Mouse (Mus musculus): ENCODE measurements around the gene Crygd.
"Not testable (repeated sequence)": the region's sequence is repeated elsewhere in the genome, so short reads cannot be mapped to it uniquely, and the experiment has no call there.

Crygd gene

GRCm38 (mm10) chr1:65063352-65063751 lies at the start of gene Crygd:
Gene Crygd, minus strand, starts transcription at chr1:65063452.
- DNase-seq (ENCODE audit: low read depth, low spot score): no peak

GRCm38 (mm10) chr1:65112807-65113196 lies 49.5 kb upstream of the Crygd start:
- DNase-seq (ENCODE audit: low read depth, low spot score): peak; percentile 27

GRCm38 (mm10) chr1:65112031-65112806 lies 49.0 kb upstream of the Crygd start:
- peak; percentile 93 for DNase-seq (ENCODE audit: low read depth, low spot score)

DNA sequence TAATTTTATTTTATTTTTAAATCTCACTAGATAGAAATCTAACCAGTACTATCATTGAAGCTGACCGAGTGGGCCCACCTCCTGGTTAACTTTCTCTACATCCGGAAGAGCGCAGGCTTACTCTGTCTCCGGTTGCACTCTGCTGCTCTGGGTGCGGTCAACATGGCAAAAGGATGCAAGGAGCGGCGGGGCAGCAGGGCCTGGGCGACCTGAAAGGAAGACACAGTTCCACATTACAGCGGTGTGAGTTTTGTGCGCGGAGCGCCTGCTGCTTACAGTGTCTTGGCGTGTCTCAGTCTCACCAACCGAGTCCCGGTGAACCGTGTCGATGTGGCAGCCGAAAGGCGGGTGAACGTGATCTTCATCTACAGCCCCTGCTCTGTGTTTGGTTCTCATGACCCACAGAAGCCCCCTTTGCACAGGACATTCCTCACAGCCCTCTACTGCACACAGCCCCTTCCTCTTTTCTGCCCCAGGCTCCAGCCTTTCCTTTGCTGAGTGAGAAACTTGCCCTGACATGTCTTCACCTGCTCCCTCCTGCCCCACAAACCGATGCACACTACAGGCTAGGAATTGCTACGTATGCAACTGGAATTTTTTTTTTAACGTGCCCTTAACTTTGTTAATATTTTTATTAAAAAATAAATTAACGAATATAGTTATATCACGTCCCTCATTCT lies 46.6 kb upstream of the Crygd start:
- no peak for DNase-seq (ENCODE audit: low read depth, low spot score)

DNA sequence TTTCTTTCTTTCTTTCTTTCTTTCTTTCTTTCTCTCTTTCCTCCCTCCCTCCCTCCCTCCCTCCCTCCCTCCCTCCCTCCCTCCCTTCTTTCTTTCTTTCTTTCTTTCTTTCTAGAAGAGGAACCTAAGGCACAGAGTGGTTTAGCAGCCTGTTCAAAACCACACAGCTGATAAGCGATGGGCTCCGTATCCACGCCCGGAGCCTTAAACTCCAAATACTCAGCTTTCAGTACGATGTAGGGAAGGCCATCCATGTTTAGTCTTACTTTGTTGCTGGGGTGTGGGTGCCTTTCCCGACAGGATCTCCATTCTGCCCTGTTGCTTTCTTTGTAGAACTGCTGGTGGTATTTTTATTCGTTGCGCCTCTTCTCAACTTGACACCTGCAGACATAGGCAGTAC lies 45.9 kb upstream of the Crygd start:
- no peak for DNase-seq (ENCODE audit: low read depth, low spot score)

GRCm38 (mm10) chr1:65107654-65108279 lies 44.5 kb upstream of the Crygd start:
- DNase-seq (ENCODE audit: low read depth, low spot score): no peak

- DNase-seq (ENCODE audit: low read depth, low spot score): no peak
These were observed 40.0 kb upstream of the Crygd start, which contains the start of gene Cryga for GRCm38 (mm10) chr1:65103273-65103672. Gene Cryga, minus strand, starts transcription at chr1:65103373.

GRCm38 (mm10) chr1:65096953-65097352 lies 33.7 kb upstream of the Crygd start:
- DNase-seq (ENCODE audit: low read depth, low spot score): no peak

GRCm38 (mm10) chr1:65091566-65091965 lies 28.3 kb upstream of the Crygd start:
- no peak for DNase-seq (ENCODE audit: low read depth, low spot score)

- DNase-seq (ENCODE audit: low read depth, low spot score): no peak
These were observed 27.1 kb upstream of the Crygd start for GRCm38 (mm10) chr1:65090370-65090769.

- DNase-seq (ENCODE audit: low read depth, low spot score): no peak
These were observed 25.5 kb upstream of the Crygd start for GRCm38 (mm10) chr1:65088567-65089356.

DNA sequence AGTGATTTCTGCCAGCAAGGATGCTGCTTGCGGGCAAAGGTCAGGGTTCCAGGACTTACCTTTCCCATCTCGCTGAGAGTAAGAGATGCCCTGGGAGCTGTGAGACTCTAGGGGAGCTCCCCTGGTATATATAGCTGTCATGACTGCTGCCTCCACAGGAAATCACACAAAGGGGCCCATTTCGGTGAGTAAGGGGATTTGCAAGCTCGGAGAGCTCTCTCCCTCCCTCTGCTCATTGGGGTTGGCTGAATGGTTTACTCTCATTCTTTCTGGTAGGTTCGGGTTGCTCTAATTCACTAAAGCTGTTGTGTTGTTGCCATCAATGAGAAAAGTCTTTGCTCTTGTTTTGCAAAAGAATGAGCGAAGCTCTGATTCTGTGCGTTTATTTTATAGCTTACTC lies 18.9 kb upstream of the Crygd start, which contains the start of gene Crygb:
Gene Crygb (minus strand): TSS at position 101 of the 400 bp plus-strand sequence.
- no peak for DNase-seq (ENCODE audit: low read depth, low spot score)

- no peak for DNase-seq (ENCODE audit: low read depth, low spot score)
These were observed 12.4 kb upstream of the Crygd start for GRCm38 (mm10) chr1:65075607-65076006.

GRCm38 (mm10) chr1:65073589-65073988 lies 10.3 kb upstream of the Crygd start, which contains the start of gene Crygc:
Gene Crygc, minus strand, starts transcription at chr1:65073689.
- no peak for DNase-seq (ENCODE audit: low read depth, low spot score)

- DNase-seq (ENCODE audit: low read depth, low spot score): no peak
These were observed 4.6 kb upstream of the Crygd start for GRCm38 (mm10) chr1:65067842-65068241.

GRCm38 (mm10) chr1:65064201-65064600 lies 949 bp upstream of the Crygd start:
- no peak for DNase-seq (ENCODE audit: low read depth, low spot score)

GRCm38 (mm10) chr1:65052140-65052539 lies 11.1 kb downstream of the Crygd start:
- DNase-seq (ENCODE audit: low read depth, low spot score): no peak

GRCm38 (mm10) chr1:65051696-65052095 lies 11.6 kb downstream of the Crygd start:
- no peak for DNase-seq (ENCODE audit: low read depth, low spot score)

GRCm38 (mm10) chr1:65050952-65051351 lies 12.3 kb downstream of the Crygd start, which contains the start of gene Cryge:
Gene Cryge, minus strand, starts transcription at chr1:65051149.
- DNase-seq (ENCODE audit: low read depth, low spot score): not testable (repeated sequence)

GRCm38 (mm10) chr1:65048781-65049180 lies 14.5 kb downstream of the Crygd start:
- DNase-seq (ENCODE audit: low read depth, low spot score): no peak

- DNase-seq (ENCODE audit: low read depth, low spot score): no peak
These were observed 16.7 kb downstream of the Crygd start for GRCm38 (mm10) chr1:65046401-65047109.
